Mouse (Mus musculus): Measurements from ENCODE around the gene Dytn.

GRCm38 (mm10) chr1:63668852-63669160, 17.9 kb downstream of the Dytn start:
- no peak for TF ChIP-seq POLR2A (IDR thresholded peaks at IDR 0.05; ENCODE audit: extremely low read depth, insufficient read depth, low read length)
- TF ChIP-seq CTCF (IDR thresholded peaks at IDR 0.05; ENCODE audit: extremely low read depth, insufficient read depth, low read length): 0 out of 2 replicates have a peak, but pooled peaks have one; percentile 13

Data from cortical plate, adult 2 months (tissue).